Mouse (Mus musculus): Measurements from ENCODE around the gene Khdc3. TPM values are rescaled to one million over a fixed set of nuclear protein-coding genes. Genes with fewer than 3 reads are reported as not detected.
A peak's percentile ranks its signal among the peaks of the same experiment; 100 is the strongest.
"Not testable (repeated sequence)": the region's sequence is repeated elsewhere in the genome, so short reads cannot be mapped to it uniquely, and the experiment has no call there.

Gene Khdc3
- 0.22 and 0.28 TPM in 2 replicates for polyA plus RNA-seq (2015; fragmentation: Nextera tagmentation; extraction: Ambion mirVana)

GRCm38 (mm10) chr9:73101536-73101935 lies at the start of gene Khdc3:
TSS of gene Khdc3 (plus strand) at chr9:73101836.
- 88% methylated on average over 5 of the region's 5 CpGs for WGBS
- H3K4me3 ChIP-seq = no peak within 1 kb of the TSS
- no peaks in the 10 kb centered on the region for H3K36me3 ChIP-seq (replicated peaks)
- H3K27me3 ChIP-seq (replicated peaks) = peaks cover 28% of the 10 kb centered on the region
- H3K27ac ChIP-seq = no peak within 1 kb of the TSS
- no peak within 1 kb of the TSS for H3K4me2 ChIP-seq
- no peak within 1 kb of the TSS for H3K9ac ChIP-seq
- no peaks in the 10 kb centered on the region for H3K9me3 ChIP-seq
- H3K4me1 ChIP-seq = peaks cover 8% of the 10 kb centered on the region; the same call in 1 of the 2 replicates
- no peak for ATAC-seq (replicated peaks)

- H3K4me3 ChIP-seq = no peak overlapping the region
- no peaks in the 10 kb centered on the region for H3K4me1 ChIP-seq
- H3K27ac ChIP-seq = no peak overlapping the region
- no peaks in the 10 kb centered on the region for H3K36me3 ChIP-seq (replicated peaks)
- H3K4me2 ChIP-seq = no peak overlapping the region
- H3K9me3 ChIP-seq = no peaks in the 10 kb centered on the region
- no peak for ATAC-seq (replicated peaks)
- H3K27me3 ChIP-seq (replicated peaks) = no peaks in the 10 kb centered on the region
- 70% methylated on average over 10 of the region's 10 CpGs for WGBS
- no peak overlapping the region for H3K9ac ChIP-seq
Observed at GRCm38 (mm10) chr9:73055441-73055911, 46.2 kb upstream of the Khdc3 start.

- Histone ChIP-seq H3K4me3 (no peak overlapping the region), H3K4me2 (no peak overlapping the region), H3K36me3 (replicated peaks) (no peaks in the 10 kb centered on the region), H3K4me1 (peaks cover 7% of the 10 kb centered on the region; the same call in 1 of the 2 replicates), H3K27me3 (replicated peaks) (no peaks in the 10 kb centered on the region), H3K27ac (no peak overlapping the region), H3K9me3 (no peaks in the 10 kb centered on the region), H3K9ac (no peak overlapping the region)
- WGBS = 84% methylated on average over 4 of the region's 4 CpGs
- no peak for ATAC-seq (replicated peaks)
Observed at GRCm38 (mm10) chr9:73059224-73059623, 42.4 kb upstream of the Khdc3 start.

GRCm38 (mm10) chr9:73063621-73064290 lies 37.9 kb upstream of the Khdc3 start:
- Histone ChIP-seq H3K4me2 (peak overlapping the region; percentile 33), H3K27ac (no peak overlapping the region), H3K9me3 (no peaks in the 10 kb centered on the region), H3K36me3 (replicated peaks) (no peaks in the 10 kb centered on the region), H3K9ac (no peak overlapping the region), H3K4me1 (peaks cover 15% of the 10 kb centered on the region; the same call in 1 of the 2 replicates), H3K4me3 (no peak overlapping the region), H3K27me3 (replicated peaks) (no peaks in the 10 kb centered on the region)
- no peak for ATAC-seq (replicated peaks)
- WGBS = 31% methylated on average over 15 of the region's 15 CpGs

- no peak overlapping the region for H3K27ac ChIP-seq
- no peaks in the 10 kb centered on the region for H3K9me3 ChIP-seq
- WGBS = 32% methylated on average over 10 of the region's 10 CpGs
- H3K4me3 ChIP-seq = no peak overlapping the region
- ATAC-seq (replicated peaks) = 0 out of 2 replicates have a peak, but pooled peaks have one; percentile 48
- H3K4me1 ChIP-seq = peaks cover 15% of the 10 kb centered on the region; the same call in 1 of the 2 replicates
- H3K4me2 ChIP-seq = peak overlapping the region; percentile 19; the same call in 1 of the 2 replicates
- no peak overlapping the region for H3K9ac ChIP-seq
- H3K36me3 ChIP-seq (replicated peaks) = no peaks in the 10 kb centered on the region
- no peaks in the 10 kb centered on the region for H3K27me3 ChIP-seq (replicated peaks)
Observed at GRCm38 (mm10) chr9:73067086-73067485, 34.5 kb upstream of the Khdc3 start.

- Histone ChIP-seq H3K27me3 (replicated peaks) (no peaks in the 10 kb centered on the region), H3K9me3 (no peaks in the 10 kb centered on the region), H3K36me3 (replicated peaks) (no peaks in the 10 kb centered on the region), H3K27ac (no peak overlapping the region), H3K9ac (no peak overlapping the region), H3K4me2 (no peak overlapping the region), H3K4me3 (no peak overlapping the region), H3K4me1 (peaks cover 15% of the 10 kb centered on the region; the same call in 1 of the 2 replicates)
- 70% methylated on average over 6 of the region's 6 CpGs for WGBS
- ATAC-seq (replicated peaks) = no peak
Observed at GRCm38 (mm10) chr9:73068230-73068679, 33.4 kb upstream of the Khdc3 start.

GRCm38 (mm10) chr9:73068688-73069087 lies 32.9 kb upstream of the Khdc3 start:
- no peaks in the 10 kb centered on the region for H3K9me3 ChIP-seq
- no peak overlapping the region for H3K27ac ChIP-seq
- no peaks in the 10 kb centered on the region for H3K27me3 ChIP-seq (replicated peaks)
- WGBS = 90% methylated on average over 6 of the region's 6 CpGs
- H3K9ac ChIP-seq = no peak overlapping the region
- H3K4me1 ChIP-seq = peaks cover 10% of the 10 kb centered on the region; the same call in 1 of the 2 replicates
- H3K4me3 ChIP-seq = no peak overlapping the region
- no peak for ATAC-seq (replicated peaks)
- no peaks in the 10 kb centered on the region for H3K36me3 ChIP-seq (replicated peaks)
- H3K4me2 ChIP-seq = no peak overlapping the region

GRCm38 (mm10) chr9:73070971-73071659 lies 30.5 kb upstream of the Khdc3 start:
- Histone ChIP-seq H3K4me1 (peaks cover 9% of the 10 kb centered on the region; the same call in 1 of the 2 replicates), H3K27me3 (replicated peaks) (no peaks in the 10 kb centered on the region), H3K4me3 (no peak overlapping the region), H3K9me3 (no peaks in the 10 kb centered on the region), H3K27ac (no peak overlapping the region), H3K9ac (no peak overlapping the region), H3K36me3 (replicated peaks) (no peaks in the 10 kb centered on the region), H3K4me2 (no peak overlapping the region)
- WGBS = 74% methylated on average over 10 of the region's 10 CpGs
- no peak for ATAC-seq (replicated peaks)

GRCm38 (mm10) chr9:73072426-73072825 lies 29.2 kb upstream of the Khdc3 start:
- no peaks in the 10 kb centered on the region for H3K9me3 ChIP-seq
- H3K4me1 ChIP-seq = peaks cover 3% of the 10 kb centered on the region; the same call in 1 of the 2 replicates
- no peak overlapping the region for H3K4me2 ChIP-seq
- H3K9ac ChIP-seq = no peak overlapping the region
- H3K27me3 ChIP-seq (replicated peaks) = no peaks in the 10 kb centered on the region
- no peak overlapping the region for H3K4me3 ChIP-seq
- no peak overlapping the region for H3K27ac ChIP-seq
- WGBS = 81% methylated on average over 8 of the region's 8 CpGs
- H3K36me3 ChIP-seq (replicated peaks) = no peaks in the 10 kb centered on the region
- ATAC-seq (replicated peaks) = no peak

GRCm38 (mm10) chr9:73073169-73073568 lies 28.5 kb upstream of the Khdc3 start:
- Histone ChIP-seq H3K9me3 (no peaks in the 10 kb centered on the region), H3K27ac (no peak overlapping the region), H3K4me2 (no peak overlapping the region), H3K27me3 (replicated peaks) (no peaks in the 10 kb centered on the region), H3K4me1 (no peaks in the 10 kb centered on the region), H3K4me3 (no peak overlapping the region), H3K9ac (no peak overlapping the region), H3K36me3 (replicated peaks) (no peaks in the 10 kb centered on the region)
- WGBS = 96% methylated on average over 5 of the region's 5 CpGs
- ATAC-seq (replicated peaks) = no peak

GRCm38 (mm10) chr9:73079349-73079748 lies 22.3 kb upstream of the Khdc3 start:
- not testable (repeated sequence) for H3K27me3 ChIP-seq (replicated peaks); H3K36me3 ChIP-seq (replicated peaks); H3K9me3 ChIP-seq; H3K4me2 ChIP-seq; H3K9ac ChIP-seq; H3K4me1 ChIP-seq; ATAC-seq (replicated peaks); H3K27ac ChIP-seq; H3K4me3 ChIP-seq
- WGBS = 81% methylated on average over 11 of the region's 12 CpGs

GRCm38 (mm10) chr9:73079801-73080325 lies 21.8 kb upstream of the Khdc3 start:
- WGBS = 37% methylated on average over 7 of the region's 7 CpGs
- no peak for ATAC-seq (replicated peaks)
- H3K4me3 ChIP-seq = no peak overlapping the region
- no peaks in the 10 kb centered on the region for H3K9me3 ChIP-seq
- H3K27ac ChIP-seq = no peak overlapping the region
- no peaks in the 10 kb centered on the region for H3K36me3 ChIP-seq (replicated peaks)
- H3K9ac ChIP-seq = no peak overlapping the region
- no peaks in the 10 kb centered on the region for H3K4me1 ChIP-seq
- H3K27me3 ChIP-seq (replicated peaks) = no peaks in the 10 kb centered on the region
- no peak overlapping the region for H3K4me2 ChIP-seq
